Mouse (Mus musculus) embryonic fibroblast, embryonic 13.5 days (primary cell): ENCODE results near the gene Ovol1. TPM values are rescaled to one million over a fixed set of nuclear protein-coding genes. Genes with fewer than 3 reads are reported as not detected.
A peak's percentile ranks its signal among the peaks of the same experiment; 100 is the strongest.

Experiments
- H3K27ac ChIP-seq: 2 replicates; pipeline ENCODE4 v1.5.1; 2012; ENCODE audit warnings: low read length, control low read depth, inconsistent platforms; ENCODE audit not compliant: insufficient read depth
- H3K4me1 ChIP-seq: 2 replicates; pipeline ENCODE4 v1.6.1; 2011; ENCODE audit warnings: low read length; ENCODE audit not compliant: control insufficient read depth, insufficient read depth
- H3K4me3 ChIP-seq: 2 replicates; pipeline ENCODE4 v1.5.1; 2011; ENCODE audit warnings: mild to moderate bottlenecking, control low read depth, low read length; ENCODE audit not compliant: insufficient read depth
- CTCF ChIP-seq: IDR thresholded peaks from 2 replicates; pipeline ENCODE4 v1.5.1; 2011; ENCODE audit warnings: mild to moderate bottlenecking, control low read depth, low read length, moderate library complexity, borderline replicate concordance; ENCODE audit not compliant: insufficient read depth
- POLR2A ChIP-seq: IDR thresholded peaks from 2 replicates; pipeline ENCODE4 v1.6.1; 2011; ENCODE audit warnings: low read depth, mild to moderate bottlenecking, control low read depth, low read length, moderate library complexity
- polyA plus RNA-seq: library from polyadenylated mRNA; stranded (reverse); fragments of >200 nt; gene quantifications from 2 replicates; pipeline ENCODE4 v1.2.4, GENCODE M21; 2011; ENCODE audit warnings: low read depth; ENCODE audit not compliant: missing spikeins, insufficient read length

The Ovol1 gene
- polyA plus RNA-seq, 1 experiment, result not detected

GRCm38 (mm10) chr19:5569521-5569920 is 9.1 kb upstream of the Ovol1 start:
- H3K4me1 ChIP-seq, result no peaks in the 10 kb centered on the region
- H3K27ac ChIP-seq, result no peak overlapping the region
- no peak for TF ChIP-seq CTCF
- no peak for TF ChIP-seq POLR2A
- no peak overlapping the region for H3K4me3 ChIP-seq

- H3K4me3 ChIP-seq, result peak overlapping the region; percentile 67
- TF ChIP-seq CTCF (peak; percentile 69), POLR2A (no peak)
- H3K4me1 ChIP-seq, result no peaks in the 10 kb centered on the region
- H3K27ac ChIP-seq, result peak overlapping the region; percentile 93
Measured at GRCm38 (mm10) chr19:5568470-5569140, 8.2 kb upstream of the Ovol1 start.

GRCm38 (mm10) chr19:5567534-5568469 is 7.4 kb upstream of the Ovol1 start, which contains the start of gene Ap5b1:
Ap5b1 (plus strand) TSS chr19:5568025.
- H3K4me1 ChIP-seq, result no peaks in the 10 kb centered on the region
- TF ChIP-seq CTCF (peak; percentile 88), POLR2A (peak; percentile 69; the same call in 1 of the 2 replicates)
- H3K27ac ChIP-seq, result peak within 1 kb of the TSS; percentile 93
- peak within 1 kb of the TSS; percentile 67 for H3K4me3 ChIP-seq

- peak overlapping the region; percentile 67 for H3K4me3 ChIP-seq
- no peak for TF ChIP-seq POLR2A
- TF ChIP-seq CTCF, result no peak
- peak overlapping the region; percentile 88 for H3K27ac ChIP-seq
Measured at GRCm38 (mm10) chr19:5567180-5567533, 6.7 kb upstream of the Ovol1 start.

GRCm38 (mm10) chr19:5566316-5566715 is 5.9 kb upstream of the Ovol1 start:
- Histone ChIP-seq H3K4me3 (no peak overlapping the region), H3K27ac (no peak overlapping the region)

More at GRCm38 (mm10) chr19:5567180-5567533, 6.7 kb upstream of the Ovol1 start:
- no peaks in the 10 kb centered on the region for H3K4me1 ChIP-seq

GRCm38 (mm10) chr19:5562776-5563175 is 2.3 kb upstream of the Ovol1 start:
- TF ChIP-seq CTCF (no peak), POLR2A (no peak)

More at GRCm38 (mm10) chr19:5566316-5566715, 5.9 kb upstream of the Ovol1 start:
- no peak for TF ChIP-seq CTCF
- no peak for TF ChIP-seq POLR2A
- H3K4me1 ChIP-seq, result no peaks in the 10 kb centered on the region

GRCm38 (mm10) chr19:5561886-5562285 is 1.4 kb upstream of the Ovol1 start:
- Histone ChIP-seq H3K4me1 (0 out of 2 replicates have a peak, but pooled peaks cover 3% of the 10 kb centered on the region), H3K4me3 (no peak overlapping the region), H3K27ac (no peak overlapping the region)
- TF ChIP-seq POLR2A (no peak), CTCF (no peak)

More at GRCm38 (mm10) chr19:5562776-5563175, 2.3 kb upstream of the Ovol1 start:
- 0 out of 2 replicates have a peak, but pooled peaks cover 3% of the 10 kb centered on the region for H3K4me1 ChIP-seq
- H3K27ac ChIP-seq, result no peak overlapping the region
- no peak overlapping the region for H3K4me3 ChIP-seq

- TF ChIP-seq CTCF (no peak), POLR2A (no peak)
- Histone ChIP-seq H3K27ac (no peak overlapping the region), H3K4me3 (no peak overlapping the region), H3K4me1 (0 out of 2 replicates have a peak, but pooled peaks cover 3% of the 10 kb centered on the region)
Measured at GRCm38 (mm10) chr19:5561252-5561790, 875 bp upstream of the Ovol1 start.

GRCm38 (mm10) chr19:5559631-5560456 is 602 bp downstream of the Ovol1 start:
- Histone ChIP-seq H3K4me3 (no peak overlapping the region), H3K27ac (no peak overlapping the region)
- no peak for TF ChIP-seq CTCF
- TF ChIP-seq POLR2A, result no peak

More at GRCm38 (mm10) chr19:5559631-5560456, 602 bp downstream of the Ovol1 start:
- H3K4me1 ChIP-seq, result 0 out of 2 replicates have a peak, but pooled peaks cover 3% of the 10 kb centered on the region
